Mouse (Mus musculus) megakaryocyte, embryonic 14.5 days (primary cell): ENCODE results near the gene Fam221b. TPM values are rescaled to one million over a fixed set of nuclear protein-coding genes. Genes with fewer than 3 reads are reported as not detected.

ENCODE experiments used
- H3K27me3 ChIP-seq: replicated peaks from 2 replicates; pipeline ENCODE3; 2012; ENCODE audit warnings: inconsistent platforms
- H3K36me3 ChIP-seq: replicated peaks from 2 replicates; pipeline ENCODE3; 2012; ENCODE audit warnings: low read length, inconsistent platforms, mixed read lengths
- H3K4me1 ChIP-seq: 2 replicates; pipeline ENCODE4 v1.6.1; 2012; ENCODE audit warnings: inconsistent platforms
- H3K4me3 ChIP-seq: replicated peaks from 2 replicates; pipeline ENCODE3; 2012; ENCODE audit warnings: moderate library complexity, mild to moderate bottlenecking, inconsistent platforms
- H3K9me3 ChIP-seq: 2 replicates; pipeline ENCODE4 v1.6.1; 2012; ENCODE audit warnings: inconsistent platforms
- FLI1 ChIP-seq: IDR thresholded peaks from 2 replicates; pipeline ENCODE4 v1.6.1; 2012; ENCODE audit warnings: low read length, inconsistent platforms, mixed read lengths
- GATA1 ChIP-seq: IDR thresholded peaks from 3 replicates; pipeline ENCODE4 v1.6.1; 2012; ENCODE audit warnings: mixed read lengths, low read length, inconsistent platforms, borderline replicate concordance
- polyA plus RNA-seq: library from polyadenylated mRNA; stranded (reverse); fragments of >175 nt; gene quantifications from 2 replicates; pipeline ENCODE4 v1.2.3, GENCODE M21; 2012; ENCODE audit warnings: low replicate concordance; ENCODE audit not compliant: insufficient read depth

Gene Fam221b
- polyA plus RNA-seq, 1 experiment: 0.29 TPM

- H3K4me3 ChIP-seq: peak overlapping the region; percentile 92
- H3K9me3 ChIP-seq: no peaks in the 10 kb centered on the region
- peaks cover 24% of the 10 kb centered on the region for H3K4me1 ChIP-seq
- H3K27me3 ChIP-seq: peaks cover 44% of the 10 kb centered on the region
- H3K36me3 ChIP-seq: no peaks in the 10 kb centered on the region
- TF ChIP-seq GATA1 (no peak), FLI1 (no peak)
These were observed 466 bp upstream of the Fam221b start for GRCm38 (mm10) chr4:43669428-43669794.

GRCm38 (mm10) chr4:43666412-43666811 is 2.5 kb downstream of the Fam221b start:
- H3K27me3 ChIP-seq: peaks cover 60% of the 10 kb centered on the region
- H3K4me1 ChIP-seq: peaks cover 24% of the 10 kb centered on the region
- no peaks in the 10 kb centered on the region for H3K36me3 ChIP-seq
- H3K9me3 ChIP-seq: no peaks in the 10 kb centered on the region
- H3K4me3 ChIP-seq: no peak overlapping the region
- TF ChIP-seq GATA1: no peak
- TF ChIP-seq FLI1: no peak

- TF ChIP-seq GATA1: no peak
- no peak for TF ChIP-seq FLI1
- Histone ChIP-seq H3K9me3 (no peaks in the 10 kb centered on the region), H3K36me3 (no peaks in the 10 kb centered on the region), H3K4me1 (peaks cover 12% of the 10 kb centered on the region), H3K4me3 (peak overlapping the region; percentile 94), H3K27me3 (peaks cover 41% of the 10 kb centered on the region)
These were observed 11.8 kb downstream of the Fam221b start for GRCm38 (mm10) chr4:43657146-43657545.

- Histone ChIP-seq H3K9me3 (no peaks in the 10 kb centered on the region), H3K4me1 (peaks cover 12% of the 10 kb centered on the region), H3K27me3 (peaks cover 38% of the 10 kb centered on the region), H3K4me3 (peak within 1 kb of the TSS; percentile 94), H3K36me3 (no peaks in the 10 kb centered on the region)
- TF ChIP-seq GATA1 (no peak), FLI1 (no peak)
These were observed 12.4 kb downstream of the Fam221b start, which contains the start of gene Hint2 for GRCm38 (mm10) chr4:43656339-43657109. Hint2 (minus strand) TSS chr4:43656466.

GRCm38 (mm10) chr4:43655656-43656338 is 13.1 kb downstream of the Fam221b start:
- TF ChIP-seq GATA1: no peak
- no peak for TF ChIP-seq FLI1
- Histone ChIP-seq H3K36me3 (no peaks in the 10 kb centered on the region), H3K4me3 (peak overlapping the region; percentile 94), H3K27me3 (peaks cover 30% of the 10 kb centered on the region), H3K9me3 (peaks cover 2% of the 10 kb centered on the region; the same call in 1 of the 2 replicates), H3K4me1 (peaks cover 12% of the 10 kb centered on the region)

- Histone ChIP-seq H3K9me3 (peaks cover 16% of the 10 kb centered on the region), H3K4me3 (no peak within 1 kb of the TSS), H3K4me1 (peaks cover 12% of the 10 kb centered on the region), H3K27me3 (peaks cover 14% of the 10 kb centered on the region), H3K36me3 (no peaks in the 10 kb centered on the region)
- no peak for TF ChIP-seq FLI1
- no peak for TF ChIP-seq GATA1
These were observed 15.6 kb downstream of the Fam221b start, which contains the start of gene Spag8 for GRCm38 (mm10) chr4:43653161-43654015. Spag8 (minus strand) TSS chr4:43653594.

GRCm38 (mm10) chr4:43652726-43653125 is 16.2 kb downstream of the Fam221b start:
- TF ChIP-seq FLI1: no peak
- no peak for TF ChIP-seq GATA1
- peaks cover 12% of the 10 kb centered on the region for H3K4me1 ChIP-seq
- no peak overlapping the region for H3K4me3 ChIP-seq
- H3K9me3 ChIP-seq: peaks cover 19% of the 10 kb centered on the region
- no peaks in the 10 kb centered on the region for H3K36me3 ChIP-seq
- H3K27me3 ChIP-seq: peaks cover 18% of the 10 kb centered on the region

GRCm38 (mm10) chr4:43649783-43650182 is 19.2 kb downstream of the Fam221b start:
- TF ChIP-seq GATA1: no peak
- no peak for TF ChIP-seq FLI1
- peak overlapping the region; percentile 51 for H3K4me3 ChIP-seq

GRCm38 (mm10) chr4:43640491-43640890 is 28.5 kb downstream of the Fam221b start:
- TF ChIP-seq GATA1 (no peak), FLI1 (no peak)
- Histone ChIP-seq H3K36me3 (no peaks in the 10 kb centered on the region), H3K27me3 (peaks cover 43% of the 10 kb centered on the region), H3K4me1 (peaks cover 6% of the 10 kb centered on the region), H3K4me3 (no peak overlapping the region), H3K9me3 (no peaks in the 10 kb centered on the region)

More at GRCm38 (mm10) chr4:43649783-43650182, 19.2 kb downstream of the Fam221b start:
- H3K27me3 ChIP-seq: peaks cover 36% of the 10 kb centered on the region
- H3K9me3 ChIP-seq: peaks cover 26% of the 10 kb centered on the region
- no peaks in the 10 kb centered on the region for H3K4me1 ChIP-seq
- H3K36me3 ChIP-seq: no peaks in the 10 kb centered on the region

- Histone ChIP-seq H3K27me3 (peaks cover 48% of the 10 kb centered on the region), H3K4me1 (peaks cover 6% of the 10 kb centered on the region), H3K36me3 (no peaks in the 10 kb centered on the region), H3K4me3 (no peak overlapping the region), H3K9me3 (no peaks in the 10 kb centered on the region)
- no peak for TF ChIP-seq GATA1
- no peak for TF ChIP-seq FLI1
These were observed 28.9 kb downstream of the Fam221b start for GRCm38 (mm10) chr4:43640076-43640475.
